Mouse (Mus musculus) forebrain, embryonic 14.5 days (tissue): ENCODE measurements around the gene Mccc2. TPM values are rescaled to one million over a fixed set of nuclear protein-coding genes. Genes with fewer than 3 reads are reported as not detected.
A peak's percentile ranks its signal among the peaks of the same experiment; 100 is the strongest.
"Not testable (repeated sequence)": the region's sequence is repeated elsewhere in the genome, so short reads cannot be mapped to it uniquely, and the experiment has no call there.

Experiments used
- ATAC-seq: fragments of 200-750 bp; cut with Nextera tagmentation; 2 replicates; pipeline ENCODE4 v1.8.0; 2017; ENCODE audit warnings: mild to moderate bottlenecking, moderate library complexity
- DNase-seq: peaks from one replicate; pipeline ENCODE4 v3.0.0-alpha.2; 2015; ENCODE audit warnings: low spot score
- H3K27ac ChIP-seq: fragments of 300-500 bp; sonication (generic); 2 replicates; pipeline ENCODE4 v1.5.1; 2014; ENCODE audit warnings: low read depth, mild to moderate bottlenecking, control low read depth, low read length, moderate library complexity
- H3K27me3 ChIP-seq: fragments of 300-500 bp; sonication (generic); replicated peaks from 2 replicates; pipeline ENCODE4 v1.6.1; 2014; ENCODE audit warnings: low read length, control low read depth, mixed read lengths; ENCODE audit not compliant: control insufficient read depth, insufficient read depth
- H3K36me3 ChIP-seq: fragments of 300-500 bp; sonication (generic); 2 replicates; pipeline ENCODE4 v1.6.1; 2014; ENCODE audit warnings: low read length, control low read depth; ENCODE audit not compliant: control insufficient read depth, insufficient read depth
- H3K4me1 ChIP-seq: fragments of 300-500 bp; sonication (generic); 2 replicates; pipeline ENCODE4 v1.6.1; 2014; ENCODE audit warnings: antibody characterized with exemption, low read length, control low read depth; ENCODE audit not compliant: control insufficient read depth, insufficient read depth
- H3K4me2 ChIP-seq: fragments of 300-500 bp; sonication (generic); 2 replicates; pipeline ENCODE4 v1.6.1; 2014; ENCODE audit warnings: mild to moderate bottlenecking, control low read depth, low read length
- H3K4me3 ChIP-seq: fragments of 300-500 bp; sonication (generic); 2 replicates; pipeline ENCODE4 v1.5.1; 2014; ENCODE audit warnings: low read depth, low read length, control low read depth
- H3K9ac ChIP-seq: fragments of 300-500 bp; sonication (generic); 2 replicates; pipeline ENCODE4 v1.6.1; 2014; ENCODE audit warnings: mild to moderate bottlenecking, low read length, control low read depth, moderate library complexity
- H3K9me3 ChIP-seq: fragments of 300-500 bp; sonication (generic); replicated peaks from 2 replicates; pipeline ENCODE4 v1.6.1; 2016; ENCODE audit warnings: low read length, control low read depth, mixed read lengths; ENCODE audit not compliant: control insufficient read depth
- WGBS: fragments of 180-500 bp; shearing (Covaris S2); extraction: QIAGEN DNeasy Blood & Tissue Kit; methylation state at CpG from one replicate; pipeline ENCODE4 v1.1.7; 2014; 5-methylcytosine and 5-hydroxymethylcytosine counted together
- polyA plus RNA-seq: library from polyadenylated mRNA; unstranded; fragments of >200 nt; fragmentation: Nextera tagmentation; extraction: Ambion mirVana; gene quantifications from 2 replicates; pipeline ENCODE4 v1.2.1, GENCODE M21; 2014

Mccc2 gene
- polyA plus RNA-seq: 37.5 and 38.7 TPM in 2 replicates

DNA sequence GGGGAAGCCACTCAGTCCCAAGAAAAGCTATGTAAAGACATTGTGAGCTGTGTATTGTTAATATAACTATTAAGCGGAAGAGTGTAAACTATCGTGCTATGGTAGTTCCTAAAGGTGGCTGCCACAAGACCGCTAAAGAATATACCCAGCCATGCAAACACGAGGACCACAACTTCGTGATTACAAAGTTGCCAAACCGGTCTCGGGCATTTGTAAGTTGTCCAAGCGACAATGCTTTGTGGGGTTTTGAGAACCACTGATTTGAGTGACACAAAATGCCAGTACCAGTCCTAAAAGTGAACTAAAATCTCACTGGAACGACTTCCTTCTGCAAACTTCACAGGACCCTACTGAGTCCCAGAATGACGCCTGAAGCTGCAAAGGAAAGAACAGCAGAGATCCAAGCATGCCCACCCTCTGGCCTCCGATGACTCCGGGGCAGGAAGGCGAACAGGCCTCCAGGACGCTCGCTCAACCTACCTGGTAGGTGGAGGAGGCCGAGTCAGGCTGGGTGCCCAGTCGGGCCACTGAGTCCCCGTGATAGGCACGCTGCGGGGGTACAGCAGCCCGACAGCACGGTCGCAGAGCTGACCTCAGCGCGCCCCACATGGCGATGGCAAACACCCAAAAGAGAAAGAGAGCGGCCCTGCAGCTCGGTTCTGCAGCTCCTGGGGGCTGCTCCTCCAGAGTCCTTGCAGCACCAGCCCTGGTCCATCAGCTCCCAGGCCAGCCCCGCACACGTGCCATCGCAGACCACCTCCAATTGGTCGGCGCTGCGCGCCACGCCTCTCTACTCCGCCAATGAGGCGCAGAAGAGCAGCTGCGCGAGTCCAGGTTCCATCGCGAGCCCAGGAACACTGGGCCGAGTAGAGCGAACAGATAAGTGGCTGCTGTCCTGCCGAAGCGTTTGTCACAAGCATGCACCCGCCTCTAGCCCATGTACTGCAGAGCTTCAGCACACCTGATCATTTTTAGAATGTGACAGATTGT lies at the start of gene Mccc2:
Mccc2 (minus strand) TSS at position 734 of the 990 bp plus-strand sequence.
- peak; percentile 100 for ATAC-seq
- Histone ChIP-seq H3K4me3 (peak within 1 kb of the TSS; percentile 68), H3K9me3 (no peaks in the 10 kb centered on the region)

DNA sequence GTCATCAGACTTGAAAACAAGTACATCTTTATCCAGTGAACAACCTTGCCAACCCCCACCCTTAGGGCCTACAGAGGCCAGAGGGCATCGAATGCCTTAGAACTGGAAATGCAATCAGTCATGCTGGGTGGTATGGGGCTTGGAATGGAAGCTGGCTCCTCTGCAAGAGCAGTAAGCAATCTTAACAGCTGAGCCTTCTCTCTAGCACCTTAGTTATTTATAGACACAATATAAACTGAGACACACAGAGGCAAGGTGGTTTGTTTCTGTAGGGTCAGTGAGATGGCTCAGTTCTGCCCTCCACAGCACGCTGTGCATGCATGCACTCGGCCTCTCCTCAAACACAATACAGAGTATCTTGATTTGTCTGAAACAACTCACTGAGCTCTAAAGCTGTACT lies 48.5 kb upstream of the Mccc2 start:
- no peaks in the 10 kb centered on the region for H3K27me3 ChIP-seq
- ATAC-seq (no peak), DNase-seq (no peak)
- H3K36me3 ChIP-seq: peaks cover 79% of the 10 kb centered on the region
- H3K4me1 ChIP-seq: no peaks in the 10 kb centered on the region
- no peak overlapping the region for H3K4me3 ChIP-seq
- H3K9ac ChIP-seq: no peak overlapping the region
- 99% methylated on average over 3 of the region's 3 CpGs for WGBS
- no peaks in the 10 kb centered on the region for H3K9me3 ChIP-seq
- H3K27ac ChIP-seq: no peak overlapping the region
- no peak overlapping the region for H3K4me2 ChIP-seq

More for the DNA sequence above, at the start of gene Mccc2:
- H3K4me1 ChIP-seq: peaks cover 11% of the 10 kb centered on the region
- peak within 1 kb of the TSS; percentile 41; the same call in 1 of the 2 replicates for H3K27ac ChIP-seq
- H3K27me3 ChIP-seq: no peaks in the 10 kb centered on the region
- peaks cover 6% of the 10 kb centered on the region; the same call in 1 of the 2 replicates for H3K36me3 ChIP-seq
- peak; percentile 96 for DNase-seq
- peak within 1 kb of the TSS; percentile 80 for H3K9ac ChIP-seq
- H3K4me2 ChIP-seq: peak within 1 kb of the TSS; percentile 88
- WGBS: 5% methylated on average over 47 of the region's 47 CpGs

DNA sequence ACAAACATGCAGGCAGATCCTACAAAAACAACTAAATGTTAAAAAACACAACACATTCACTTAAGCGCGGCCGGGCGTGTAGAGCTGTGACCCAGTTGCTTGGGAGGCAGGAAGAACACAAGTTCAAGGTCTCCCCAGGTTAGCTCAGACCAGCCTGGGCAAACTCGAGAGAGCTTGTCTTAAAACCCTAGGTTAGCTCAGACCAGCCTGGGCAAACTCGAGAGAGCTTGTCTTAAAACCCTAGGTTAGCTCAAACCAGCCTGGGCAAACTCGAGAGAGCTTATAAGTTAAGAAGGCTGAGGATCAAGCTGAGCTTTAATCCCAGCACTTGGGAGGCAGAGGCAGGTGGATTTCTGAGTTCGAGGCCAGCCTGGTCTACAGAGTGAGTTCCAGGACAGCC lies 42.3 kb upstream of the Mccc2 start:
- H3K36me3 ChIP-seq: peaks cover 88% of the 10 kb centered on the region
- not testable (repeated sequence) for ATAC-seq

DNA sequence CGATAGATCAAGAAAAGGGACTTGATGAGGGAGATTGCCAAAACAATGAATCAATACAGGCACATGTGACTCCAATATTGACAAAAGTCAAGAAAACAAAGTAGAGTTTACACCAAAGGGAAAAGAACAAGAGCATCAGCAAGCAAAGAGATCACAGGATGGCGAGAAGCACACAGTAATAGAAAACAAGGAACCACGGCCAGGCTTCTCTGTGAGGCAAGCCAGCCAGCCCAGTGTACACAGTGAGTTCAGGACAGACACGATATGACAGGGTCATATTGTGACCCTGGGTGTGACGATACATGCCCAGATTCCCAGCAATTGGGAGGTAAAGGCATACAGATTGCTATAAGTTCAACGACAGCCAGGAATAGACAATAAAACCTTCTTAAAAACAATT lies 10.6 kb upstream of the Mccc2 start:
- Histone ChIP-seq H3K9ac (no peak overlapping the region), H3K4me2 (no peak overlapping the region), H3K27me3 (no peaks in the 10 kb centered on the region), H3K4me3 (no peak overlapping the region), H3K9me3 (no peaks in the 10 kb centered on the region), H3K4me1 (no peaks in the 10 kb centered on the region), H3K36me3 (peaks cover 68% of the 10 kb centered on the region), H3K27ac (no peak overlapping the region)
- ATAC-seq (no peak), DNase-seq (no peak)
- WGBS: 95% methylated on average over 6 of the region's 6 CpGs

More for the DNA sequence above, 42.3 kb upstream of the Mccc2 start:
- 96% methylated on average over 8 of the region's 8 CpGs for WGBS
- H3K9ac ChIP-seq, H3K4me2 ChIP-seq, H3K4me3 ChIP-seq, H3K27me3 ChIP-seq, H3K4me1 ChIP-seq, DNase-seq, H3K27ac ChIP-seq, H3K9me3 ChIP-seq: not testable (repeated sequence)

DNA sequence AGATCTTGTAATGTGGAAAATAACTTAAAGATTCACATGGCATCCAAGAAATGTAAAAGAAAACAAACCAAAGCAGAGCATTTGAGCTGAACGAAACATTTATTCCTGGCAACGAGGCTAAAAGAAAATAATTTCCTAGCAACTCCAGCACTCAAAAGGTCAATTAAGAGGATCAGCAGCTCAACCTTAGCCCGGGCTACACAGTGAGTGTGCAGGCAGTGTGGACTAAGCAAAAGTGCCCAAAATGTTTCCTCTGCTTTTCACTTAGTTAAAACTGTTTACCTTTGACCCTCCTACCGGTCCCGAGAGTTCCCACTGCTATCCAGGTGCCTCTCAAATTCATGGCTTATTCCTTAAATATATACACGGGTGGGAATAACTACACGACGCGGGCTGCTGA lies 1.5 kb upstream of the Mccc2 start:
- Histone ChIP-seq H3K9ac (no peak overlapping the region), H3K27me3 (no peaks in the 10 kb centered on the region), H3K4me2 (no peak overlapping the region), H3K4me3 (no peak overlapping the region), H3K4me1 (peaks cover 11% of the 10 kb centered on the region), H3K9me3 (no peaks in the 10 kb centered on the region), H3K27ac (no peak overlapping the region), H3K36me3 (peaks cover 13% of the 10 kb centered on the region; the same call in 1 of the 2 replicates)
- 85% methylated on average over 9 of the region's 9 CpGs for WGBS
- DNase-seq (no peak), ATAC-seq (no peak)

DNA sequence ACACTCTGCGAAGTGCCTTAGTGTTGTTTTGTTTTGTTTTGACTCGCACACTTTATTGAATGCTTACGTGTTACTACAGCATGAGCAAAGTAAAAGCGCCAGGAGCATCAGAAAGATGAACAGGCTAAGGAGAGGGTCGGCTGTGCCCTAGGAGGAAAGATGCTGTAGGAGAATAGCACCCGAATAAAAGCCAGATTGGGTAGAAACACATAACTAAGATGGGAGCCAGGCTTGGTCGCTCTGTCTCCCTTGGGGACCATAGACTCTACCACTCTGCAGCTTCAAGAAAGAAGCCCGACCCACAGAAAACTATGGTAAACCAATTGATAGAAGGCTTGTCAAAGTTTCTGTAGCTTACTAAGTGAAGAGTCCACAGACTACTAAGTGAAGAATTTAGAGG lies 498 bp upstream of the Mccc2 start:
- ATAC-seq (peak; percentile 33), DNase-seq (no peak)
- 10% methylated on average over 8 of the region's 8 CpGs for WGBS
- H3K9ac ChIP-seq: peak overlapping the region; percentile 80
- peaks cover 10% of the 10 kb centered on the region; the same call in 1 of the 2 replicates for H3K36me3 ChIP-seq
- no peaks in the 10 kb centered on the region for H3K9me3 ChIP-seq
- no peaks in the 10 kb centered on the region for H3K27me3 ChIP-seq
- H3K27ac ChIP-seq: no peak overlapping the region
- peak overlapping the region; percentile 68 for H3K4me3 ChIP-seq
- peaks cover 11% of the 10 kb centered on the region for H3K4me1 ChIP-seq
- H3K4me2 ChIP-seq: peak overlapping the region; percentile 88

DNA sequence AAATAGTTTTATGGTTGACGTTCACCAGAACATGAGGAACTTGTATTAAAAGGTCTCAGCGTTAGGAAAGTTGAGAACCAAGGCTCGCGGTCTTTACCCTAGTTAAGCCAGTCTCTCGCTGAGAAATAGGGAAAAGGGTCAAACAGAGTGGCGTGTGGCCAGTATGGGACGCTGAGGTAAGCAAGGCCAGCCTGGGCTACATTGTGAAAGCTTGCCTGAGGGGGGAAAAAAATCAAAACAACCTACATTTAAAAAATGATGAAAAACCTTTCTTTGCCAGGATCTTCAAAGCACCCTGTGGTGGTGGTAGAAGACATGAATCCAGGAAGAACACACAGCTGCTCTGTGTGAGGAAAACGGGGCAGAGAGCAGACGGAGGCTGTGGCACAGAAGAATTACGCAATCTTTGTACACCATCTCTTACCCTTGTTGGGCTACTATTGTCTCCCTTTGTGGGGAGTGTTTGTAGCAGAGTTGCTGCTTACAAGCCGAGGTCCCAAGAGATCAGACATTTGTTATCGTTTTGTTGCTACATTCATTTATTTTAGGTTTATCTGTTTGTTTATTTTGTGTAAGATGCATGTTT lies 9.4 kb downstream of the Mccc2 start:
- H3K9me3 ChIP-seq: no peaks in the 10 kb centered on the region
- H3K27me3 ChIP-seq: no peaks in the 10 kb centered on the region
- H3K36me3 ChIP-seq: no peaks in the 10 kb centered on the region
- WGBS: 90% methylated on average over 12 of the region's 12 CpGs
- H3K4me2 ChIP-seq: no peak overlapping the region
- ATAC-seq: no peak
- no peak overlapping the region for H3K27ac ChIP-seq
- no peak overlapping the region for H3K4me3 ChIP-seq
- no peaks in the 10 kb centered on the region for H3K4me1 ChIP-seq
- H3K9ac ChIP-seq: no peak overlapping the region
- no peak for DNase-seq

GRCm38 (mm10) chr13:100001790-100002196 lies 13.6 kb downstream of the Mccc2 start:
- Histone ChIP-seq H3K27ac (no peak overlapping the region), H3K27me3 (no peaks in the 10 kb centered on the region), H3K9me3 (no peaks in the 10 kb centered on the region), H3K4me3 (no peak overlapping the region), H3K4me2 (no peak overlapping the region), H3K9ac (no peak overlapping the region), H3K36me3 (no peaks in the 10 kb centered on the region), H3K4me1 (no peaks in the 10 kb centered on the region)
- ATAC-seq (peak; percentile 74), DNase-seq (peak; percentile 88)
- WGBS: 33% methylated on average over 5 of the region's 5 CpGs
